ENCODE assay signal across 11 mouse cellular contexts in the genomic region with DNA sequence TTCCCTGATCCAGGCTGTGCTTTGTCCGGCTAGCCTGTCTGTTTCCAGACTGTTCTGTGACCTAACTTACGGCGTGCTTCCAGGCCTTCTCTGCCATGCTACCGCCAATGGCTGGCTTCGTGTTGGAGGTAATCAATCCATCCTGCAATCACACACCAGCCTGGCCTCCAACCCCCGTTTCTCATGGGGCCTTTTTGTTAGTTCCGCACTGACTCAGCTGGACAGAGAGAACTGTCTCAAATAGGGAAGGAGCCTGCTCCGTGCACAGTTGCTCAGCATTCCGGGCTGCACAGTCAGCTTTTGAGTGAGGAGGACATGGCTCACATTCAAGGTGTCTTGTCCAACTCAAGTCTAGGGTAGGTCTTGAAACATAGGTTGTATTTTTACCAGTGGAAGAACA.
DNase-seq lines count a peak whose midpoint lies in the region; ATAC-seq and TF ChIP-seq lines count a peak whose summit lies in the region.
"Had no signal": no experiment of that assay in that cellular context is flagged by ENCODE, and none has a peak within 500 bp of the region (broad histone marks: within the 10 kb centered on the region; RNA-seq: fewer than 3 reads in every experiment).

No protein-coding gene starts in this region.

- H3K9me3 ChIP-seq in forebrain, embryonic 12.5 days, result no peaks in the 10 kb centered on the region
- H3K9me3 ChIP-seq in forebrain, postnatal 0 days (ENCODE audit: low read length), result no peaks in the 10 kb centered on the region
- H3K9me3 ChIP-seq in liver, embryonic 15.5 days (replicated peaks), result no peaks in the 10 kb centered on the region

- no peak for TF ChIP-seq CTCF in forebrain, postnatal 0 days (IDR thresholded peaks at IDR 0.05; ENCODE audit: low read depth)

- DNase-seq in forebrain, postnatal 0 days, result no peak
- no peak for DNase-seq in liver
- no peak for DNase-seq in cerebellum, postnatal 4 days (ENCODE audit: low spot score in 2 of 2)
- no peak for DNase-seq in cerebellum, postnatal 10 days
- DNase-seq: lung, postnatal 14 days had no signal

- H3K4me3 ChIP-seq in forebrain, embryonic 12.5 days (replicated peaks), result no peak overlapping the region
- H3K4me3 ChIP-seq in forebrain, postnatal 0 days (ENCODE audit: low read depth, low read length), result no peak overlapping the region
- H3K4me3 ChIP-seq in liver, embryonic 15.5 days (replicated peaks), result no peak overlapping the region
- H3K4me3 ChIP-seq in brown adipose tissue, adult 24 weeks (ENCODE audit: insufficient read depth, low read depth, low read length), result no peak overlapping the region

- H3K4me2 ChIP-seq in forebrain, embryonic 12.5 days, result no peak overlapping the region
- H3K4me2 ChIP-seq in forebrain, postnatal 0 days (ENCODE audit: low read depth), result no peak overlapping the region
- H3K4me2 ChIP-seq in liver, embryonic 15.5 days, result no peak overlapping the region

- 78% methylated on average over 9 of the region's 9 CpGs for WGBS in forebrain, embryonic 12.5 days
- 81% methylated on average over 9 of the region's 9 CpGs for WGBS in forebrain, postnatal 0 days
- WGBS in liver, embryonic 15.5 days (ENCODE audit: insufficient replicate concordance), result 21% methylated on average over 9 of the region's 9 CpGs

- H3K4me1 ChIP-seq in forebrain, embryonic 12.5 days, result peaks cover 18% of the 10 kb centered on the region
- peaks cover 9% of the 10 kb centered on the region; the same call in 1 of the 2 replicates for H3K4me1 ChIP-seq in forebrain, postnatal 0 days (ENCODE audit: insufficient read depth)
- H3K4me1 ChIP-seq in liver, embryonic 15.5 days (replicated peaks), result peaks cover 18% of the 10 kb centered on the region
- peaks cover 45% of the 10 kb centered on the region for H3K4me1 ChIP-seq in brown adipose tissue, adult 24 weeks (ENCODE audit: control insufficient read depth, insufficient read depth, insufficient read length, low read length)

- H3K36me3 ChIP-seq in forebrain, embryonic 12.5 days (replicated peaks), result peaks cover 33% of the 10 kb centered on the region
- H3K36me3 ChIP-seq in forebrain, postnatal 0 days (ENCODE audit: insufficient read depth), result no peaks in the 10 kb centered on the region
- no peaks in the 10 kb centered on the region for H3K36me3 ChIP-seq in liver, embryonic 15.5 days (replicated peaks)

- 0 out of 2 replicates have a peak overlapping the region, but pooled peaks have one; percentile 2 for H3K27ac ChIP-seq in forebrain, embryonic 12.5 days
- no peak overlapping the region for H3K27ac ChIP-seq in forebrain, postnatal 0 days (ENCODE audit: low read depth, low read length)
- no peak overlapping the region for H3K27ac ChIP-seq in liver, embryonic 15.5 days (replicated peaks)
- H3K27ac ChIP-seq in brown adipose tissue, adult 24 weeks (replicated peaks; ENCODE audit: low read depth, low read length), result peak overlapping the region; percentile 36
- H3K27ac ChIP-seq: kidney, postnatal 0 days had no signal

- no peak overlapping the region for H3K9ac ChIP-seq in forebrain, embryonic 12.5 days
- no peak overlapping the region for H3K9ac ChIP-seq in forebrain, postnatal 0 days
- H3K9ac ChIP-seq in liver, embryonic 15.5 days, result no peak overlapping the region

- H3K27me3 ChIP-seq in forebrain, embryonic 12.5 days, result no peaks in the 10 kb centered on the region
- no peaks in the 10 kb centered on the region for H3K27me3 ChIP-seq in forebrain, postnatal 0 days (ENCODE audit: insufficient read depth, low read length)
- no peaks in the 10 kb centered on the region for H3K27me3 ChIP-seq in liver, embryonic 15.5 days
- H3K27me3 ChIP-seq: Patski had no signal

- ATAC-seq in forebrain, embryonic 12.5 days (ENCODE audit: low FRiP score), result no peak
- no peak for ATAC-seq in forebrain, postnatal 0 days
- ATAC-seq in liver, embryonic 15.5 days (ENCODE audit: insufficient read depth), result peak; percentile 36; the same call in 1 of the 2 replicates
- peak; percentile 77 for ATAC-seq in megakaryocyte, adult 5-6 weeks (ENCODE audit: poor library complexity, severe bottlenecking)
- ATAC-seq: Patski had no signal

Comparison
In these comparisons a context has a peak if more than half of its experiments do, and no peak if none do; other contexts are left out.
1. H3K27ac ChIP-seq: peak in forebrain, embryonic 12.5 days (single experiment) and brown adipose tissue, adult 24 weeks (single experiment); none in forebrain, postnatal 0 days (single experiment) and liver, embryonic 15.5 days (single experiment).
2. ATAC-seq: peak in liver, embryonic 15.5 days (single experiment) and megakaryocyte, adult 5-6 weeks (single experiment); none in forebrain, embryonic 12.5 days (single experiment) and forebrain, postnatal 0 days (single experiment).